Mouse (Mus musculus): Measurements from ENCODE around the gene Blnk.

Blnk gene

GRCm38 (mm10) chr19:40998469-40999170 lies 4.3 kb upstream of the Blnk start:
- no peak for DNase-seq

- no peak for DNase-seq
Observed at GRCm38 (mm10) chr19:40996722-40997121, 2.4 kb upstream of the Blnk start.

GRCm38 (mm10) chr19:40995449-40996401 lies 1.4 kb upstream of the Blnk start:
- peak; percentile 18 for DNase-seq

GRCm38 (mm10) chr19:40994911-40995310 lies 576 bp upstream of the Blnk start:
- DNase-seq = no peak

- DNase-seq = no peak
Observed at GRCm38 (mm10) chr19:40993356-40993755, 979 bp downstream of the Blnk start.

GRCm38 (mm10) chr19:40992517-40993044 lies 1.8 kb downstream of the Blnk start:
- no peak for DNase-seq

GRCm38 (mm10) chr19:40992096-40992495 lies 2.2 kb downstream of the Blnk start:
- DNase-seq = no peak

GRCm38 (mm10) chr19:40991626-40992025 lies 2.7 kb downstream of the Blnk start:
- DNase-seq = no peak

- DNase-seq = no peak
Observed at GRCm38 (mm10) chr19:40990781-40991343, 3.5 kb downstream of the Blnk start.

GRCm38 (mm10) chr19:40989961-40990600 lies 4.3 kb downstream of the Blnk start:
- DNase-seq = no peak

GRCm38 (mm10) chr19:40988856-40989255 lies 5.5 kb downstream of the Blnk start:
- DNase-seq = no peak

GRCm38 (mm10) chr19:40984536-40984935 lies 9.8 kb downstream of the Blnk start:
- no peak for DNase-seq

GRCm38 (mm10) chr19:40980671-40981070 lies 13.7 kb downstream of the Blnk start:
- no peak for DNase-seq

- DNase-seq = no peak
Observed at GRCm38 (mm10) chr19:40978026-40978425, 16.3 kb downstream of the Blnk start.

- DNase-seq = no peak
Observed at GRCm38 (mm10) chr19:40976946-40977917, 17.1 kb downstream of the Blnk start.

GRCm38 (mm10) chr19:40971273-40971914 lies 22.9 kb downstream of the Blnk start:
- no peak for DNase-seq

GRCm38 (mm10) chr19:40970775-40971174 lies 23.6 kb downstream of the Blnk start:
- no peak for DNase-seq

GRCm38 (mm10) chr19:40970301-40970700 lies 24.0 kb downstream of the Blnk start:
- no peak for DNase-seq

GRCm38 (mm10) chr19:40964936-40965850 lies 29.1 kb downstream of the Blnk start:
- no peak for DNase-seq

GRCm38 (mm10) chr19:40964367-40964891 lies 29.9 kb downstream of the Blnk start:
- DNase-seq = no peak

Data from embryo, embryonic 11 days (tissue).